Mouse (Mus musculus): ENCODE results near the gene Mest. TPM values are rescaled to one million over a fixed set of nuclear protein-coding genes. Genes with fewer than 3 reads are reported as not detected.

Mest gene
- polyA plus RNA-seq, 1 experiment from 2014 or later: 846 TPM

- no peaks in the 10 kb centered on the region for H3K9me3 ChIP-seq (replicated peaks; ENCODE audit: control insufficient read depth, low read length)
- H3K4me2 ChIP-seq (ENCODE audit: low read depth, low read length): peak overlapping the region; percentile 26; the same call in 1 of the 2 replicates
- peak overlapping the region; percentile 87 for H3K27ac ChIP-seq (ENCODE audit: low read length)
- peak overlapping the region; percentile 9; the same call in 1 of the 2 replicates for H3K4me3 ChIP-seq (replicated peaks; ENCODE audit: low read length)
- H3K36me3 ChIP-seq (ENCODE audit: control insufficient read depth, insufficient read depth, low read length): no peaks in the 10 kb centered on the region
- 24% methylated on average over 13 of the region's 13 CpGs for WGBS
- H3K27me3 ChIP-seq (ENCODE audit: control insufficient read depth, insufficient read depth, low read length): no peaks in the 10 kb centered on the region
- peak overlapping the region; percentile 42 for H3K9ac ChIP-seq (ENCODE audit: low read length)
- peak; percentile 90; the same call in 1 of the 2 replicates for ATAC-seq (ENCODE audit: insufficient read depth, low FRiP score)
- peaks cover 14% of the 10 kb centered on the region for H3K4me1 ChIP-seq (ENCODE audit: control insufficient read depth, insufficient read depth, low read length)
These were observed 41.1 kb upstream of the Mest start for GRCm38 (mm10) chr6:30681935-30682900.

GRCm38 (mm10) chr6:30684570-30684969 is 38.8 kb upstream of the Mest start:
- no peak overlapping the region for H3K27ac ChIP-seq (ENCODE audit: low read length)
- H3K9me3 ChIP-seq (replicated peaks; ENCODE audit: control insufficient read depth, low read length): no peaks in the 10 kb centered on the region
- H3K9ac ChIP-seq (ENCODE audit: low read length): no peak overlapping the region
- no peaks in the 10 kb centered on the region for H3K36me3 ChIP-seq (ENCODE audit: control insufficient read depth, insufficient read depth, low read length)
- no peaks in the 10 kb centered on the region for H3K27me3 ChIP-seq (ENCODE audit: control insufficient read depth, insufficient read depth, low read length)
- H3K4me3 ChIP-seq (replicated peaks; ENCODE audit: low read length): no peak overlapping the region
- H3K4me1 ChIP-seq (ENCODE audit: control insufficient read depth, insufficient read depth, low read length): peaks cover 14% of the 10 kb centered on the region
- 86% methylated on average over 1 of the region's 1 CpGs for WGBS
- H3K4me2 ChIP-seq (ENCODE audit: low read depth, low read length): no peak overlapping the region
- ATAC-seq (ENCODE audit: insufficient read depth, low FRiP score): no peak

- Histone ChIP-seq H3K4me3 (replicated peaks; ENCODE audit: low read length) (no peak overlapping the region), H3K9ac (ENCODE audit: low read length) (no peak overlapping the region), H3K27me3 (ENCODE audit: control insufficient read depth, insufficient read depth, low read length) (no peaks in the 10 kb centered on the region), H3K4me1 (ENCODE audit: control insufficient read depth, insufficient read depth, low read length) (peaks cover 7% of the 10 kb centered on the region; the same call in 1 of the 2 replicates), H3K27ac (ENCODE audit: low read length) (no peak overlapping the region), H3K9me3 (replicated peaks; ENCODE audit: control insufficient read depth, low read length) (no peaks in the 10 kb centered on the region), H3K4me2 (ENCODE audit: low read depth, low read length) (no peak overlapping the region), H3K36me3 (ENCODE audit: control insufficient read depth, insufficient read depth, low read length) (no peaks in the 10 kb centered on the region)
- no peak for ATAC-seq (ENCODE audit: insufficient read depth, low FRiP score)
- WGBS: 86% methylated on average over 7 of the region's 7 CpGs
These were observed 36.1 kb upstream of the Mest start for GRCm38 (mm10) chr6:30687198-30687597.

- H3K27me3 ChIP-seq (ENCODE audit: control insufficient read depth, insufficient read depth, low read length): no peaks in the 10 kb centered on the region
- no peaks in the 10 kb centered on the region for H3K9me3 ChIP-seq (replicated peaks; ENCODE audit: control insufficient read depth, low read length)
- no peaks in the 10 kb centered on the region for H3K36me3 ChIP-seq (ENCODE audit: control insufficient read depth, insufficient read depth, low read length)
- H3K4me3 ChIP-seq (replicated peaks; ENCODE audit: low read length): peak overlapping the region; percentile 64
- peaks cover 11% of the 10 kb centered on the region for H3K4me1 ChIP-seq (ENCODE audit: control insufficient read depth, insufficient read depth, low read length)
- ATAC-seq (ENCODE audit: insufficient read depth, low FRiP score): no peak
- peak overlapping the region; percentile 92 for H3K27ac ChIP-seq (ENCODE audit: low read length)
- H3K4me2 ChIP-seq (ENCODE audit: low read depth, low read length): peak overlapping the region; percentile 74
- 71% methylated on average over 5 of the region's 5 CpGs for WGBS
- peak overlapping the region; percentile 85 for H3K9ac ChIP-seq (ENCODE audit: low read length)
These were observed 30.5 kb upstream of the Mest start for GRCm38 (mm10) chr6:30692826-30693225.

GRCm38 (mm10) chr6:30693350-30693991 is 29.9 kb upstream of the Mest start, which contains the start of gene Cep41:
TSS of gene Cep41 (minus strand) at chr6:30693749.
- peak; percentile 96 for ATAC-seq (ENCODE audit: insufficient read depth, low FRiP score)

GRCm38 (mm10) chr6:30694209-30694608 is 29.1 kb upstream of the Mest start:
- H3K36me3 ChIP-seq (ENCODE audit: control insufficient read depth, insufficient read depth, low read length): no peaks in the 10 kb centered on the region
- WGBS: 41% methylated on average over 6 of the region's 6 CpGs
- H3K9me3 ChIP-seq (replicated peaks; ENCODE audit: control insufficient read depth, low read length): no peaks in the 10 kb centered on the region
- ATAC-seq (ENCODE audit: insufficient read depth, low FRiP score): no peak
- no peaks in the 10 kb centered on the region for H3K27me3 ChIP-seq (ENCODE audit: control insufficient read depth, insufficient read depth, low read length)
- H3K9ac ChIP-seq (ENCODE audit: low read length): peak overlapping the region; percentile 85; the same call in 1 of the 2 replicates
- peak overlapping the region; percentile 92 for H3K27ac ChIP-seq (ENCODE audit: low read length)
- peak overlapping the region; percentile 64 for H3K4me3 ChIP-seq (replicated peaks; ENCODE audit: low read length)
- H3K4me2 ChIP-seq (ENCODE audit: low read depth, low read length): peak overlapping the region; percentile 74
- H3K4me1 ChIP-seq (ENCODE audit: control insufficient read depth, insufficient read depth, low read length): peaks cover 13% of the 10 kb centered on the region

More at GRCm38 (mm10) chr6:30693350-30693991, 29.9 kb upstream of the Mest start, which contains the start of gene Cep41:
- Histone ChIP-seq H3K4me3 (replicated peaks; ENCODE audit: low read length) (peak within 1 kb of the TSS; percentile 64), H3K4me2 (ENCODE audit: low read depth, low read length) (peak within 1 kb of the TSS; percentile 74), H3K36me3 (ENCODE audit: control insufficient read depth, insufficient read depth, low read length) (no peaks in the 10 kb centered on the region), H3K9ac (ENCODE audit: low read length) (peak within 1 kb of the TSS; percentile 85), H3K9me3 (replicated peaks; ENCODE audit: control insufficient read depth, low read length) (no peaks in the 10 kb centered on the region), H3K4me1 (ENCODE audit: control insufficient read depth, insufficient read depth, low read length) (peaks cover 13% of the 10 kb centered on the region), H3K27me3 (ENCODE audit: control insufficient read depth, insufficient read depth, low read length) (no peaks in the 10 kb centered on the region), H3K27ac (ENCODE audit: low read length) (peak within 1 kb of the TSS; percentile 92)
- under 1% methylated on average over 52 of the region's 52 CpGs for WGBS

DNA sequence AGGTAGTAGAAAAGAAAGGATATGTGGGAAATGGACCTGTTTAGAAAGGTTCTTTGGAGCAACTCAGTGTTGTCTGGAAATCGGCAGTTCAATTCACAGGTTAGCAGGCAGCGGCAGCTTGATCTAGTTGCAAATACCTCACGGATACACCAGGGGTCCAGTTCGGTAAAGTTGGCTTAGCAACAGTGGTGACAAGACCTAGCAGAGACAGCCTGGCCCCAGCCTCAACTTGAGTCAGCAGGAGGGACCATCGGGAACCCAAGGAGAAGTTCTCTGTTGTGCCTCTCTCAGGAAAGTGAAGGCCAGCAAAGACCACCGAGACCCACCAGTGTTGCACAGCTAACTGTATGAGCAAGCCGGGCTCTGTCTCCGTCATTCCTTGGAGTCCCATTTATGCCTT is 28.2 kb upstream of the Mest start:
- H3K36me3 ChIP-seq (ENCODE audit: control insufficient read depth, insufficient read depth, low read length): no peaks in the 10 kb centered on the region
- ATAC-seq (ENCODE audit: insufficient read depth, low FRiP score): no peak
- 89% methylated on average over 8 of the region's 8 CpGs for WGBS
- H3K9ac ChIP-seq (ENCODE audit: low read length): no peak overlapping the region
- H3K4me1 ChIP-seq (ENCODE audit: control insufficient read depth, insufficient read depth, low read length): peaks cover 19% of the 10 kb centered on the region
- H3K9me3 ChIP-seq (replicated peaks; ENCODE audit: control insufficient read depth, low read length): no peaks in the 10 kb centered on the region
- no peak overlapping the region for H3K4me2 ChIP-seq (ENCODE audit: low read depth, low read length)
- H3K27me3 ChIP-seq (ENCODE audit: control insufficient read depth, insufficient read depth, low read length): no peaks in the 10 kb centered on the region
- no peak overlapping the region for H3K27ac ChIP-seq (ENCODE audit: low read length)
- H3K4me3 ChIP-seq (replicated peaks; ENCODE audit: low read length): no peak overlapping the region

GRCm38 (mm10) chr6:30697464-30697863 is 25.9 kb upstream of the Mest start:
- WGBS: 22% methylated on average over 5 of the region's 5 CpGs
- Histone ChIP-seq H3K9ac (ENCODE audit: low read length) (no peak overlapping the region), H3K4me1 (ENCODE audit: control insufficient read depth, insufficient read depth, low read length) (peaks cover 22% of the 10 kb centered on the region), H3K36me3 (ENCODE audit: control insufficient read depth, insufficient read depth, low read length) (no peaks in the 10 kb centered on the region), H3K27me3 (ENCODE audit: control insufficient read depth, insufficient read depth, low read length) (no peaks in the 10 kb centered on the region), H3K4me3 (replicated peaks; ENCODE audit: low read length) (no peak overlapping the region), H3K27ac (ENCODE audit: low read length) (peak overlapping the region; percentile 86), H3K9me3 (replicated peaks; ENCODE audit: control insufficient read depth, low read length) (no peaks in the 10 kb centered on the region), H3K4me2 (ENCODE audit: low read depth, low read length) (no peak overlapping the region)
- ATAC-seq (ENCODE audit: insufficient read depth, low FRiP score): peak; percentile 31; the same call in 1 of the 2 replicates

DNA sequence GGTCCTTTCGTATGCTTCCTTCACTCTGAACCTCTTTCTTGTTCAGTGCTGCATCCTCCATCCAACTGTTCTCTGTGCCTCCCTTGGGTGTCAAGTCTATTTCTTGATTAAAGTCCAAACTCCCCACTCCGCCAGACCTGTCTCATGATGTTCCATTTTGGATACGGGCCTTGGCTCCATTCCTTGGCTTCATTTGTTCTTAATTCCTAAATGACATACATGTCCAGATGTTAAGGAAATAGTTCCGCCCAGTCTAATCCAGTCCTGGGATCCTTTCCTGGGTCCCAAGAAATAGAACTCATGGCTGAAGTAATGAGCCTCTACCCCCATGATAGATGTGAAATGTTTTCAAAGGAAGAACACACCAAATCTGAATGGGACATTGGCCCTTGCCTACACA is 25.3 kb upstream of the Mest start:
- peak overlapping the region; percentile 86 for H3K27ac ChIP-seq (ENCODE audit: low read length)

More for the DNA sequence above, 25.3 kb upstream of the Mest start:
- Histone ChIP-seq H3K4me3 (replicated peaks; ENCODE audit: low read length) (no peak overlapping the region), H3K36me3 (ENCODE audit: control insufficient read depth, insufficient read depth, low read length) (no peaks in the 10 kb centered on the region), H3K4me2 (ENCODE audit: low read depth, low read length) (no peak overlapping the region), H3K9me3 (replicated peaks; ENCODE audit: control insufficient read depth, low read length) (no peaks in the 10 kb centered on the region), H3K9ac (ENCODE audit: low read length) (no peak overlapping the region), H3K4me1 (ENCODE audit: control insufficient read depth, insufficient read depth, low read length) (peaks cover 18% of the 10 kb centered on the region), H3K27me3 (ENCODE audit: control insufficient read depth, insufficient read depth, low read length) (no peaks in the 10 kb centered on the region)
- 62% methylated on average over 4 of the region's 4 CpGs for WGBS
- no peak for ATAC-seq (ENCODE audit: insufficient read depth, low FRiP score)

Data from stomach, embryonic 16.5 days (tissue).